Mouse (Mus musculus): ENCODE measurements around the gene Tnpo1.

The Tnpo1 gene

GRCm38 (mm10) chr13:98816571-98816970 lies 109.6 kb downstream of the Tnpo1 start:
- no peak for DNase-seq

- peak; percentile 99 for DNase-seq
Measured at GRCm38 (mm10) chr13:98815147-98815785, 110.9 kb downstream of the Tnpo1 start, which contains the start of gene Fcho2. TSS of gene Fcho2 (minus strand) at chr13:98815449.

GRCm38 (mm10) chr13:98814275-98815040 lies 111.7 kb downstream of the Tnpo1 start:
- peak; percentile 50 to 52 for DNase-seq

- no peak for DNase-seq
Measured at GRCm38 (mm10) chr13:98813596-98814274, 112.4 kb downstream of the Tnpo1 start.

- DNase-seq, result no peak
Measured at GRCm38 (mm10) chr13:98813167-98813566, 113.0 kb downstream of the Tnpo1 start.

- DNase-seq, result no peak
Measured at GRCm38 (mm10) chr13:98812285-98812684, 113.9 kb downstream of the Tnpo1 start.

GRCm38 (mm10) chr13:98810143-98810542 lies 116.0 kb downstream of the Tnpo1 start:
- DNase-seq, result peak in 1 of 2 experiments; percentile 29

GRCm38 (mm10) chr13:98809087-98809486 lies 117.1 kb downstream of the Tnpo1 start:
- DNase-seq, result no peak

- DNase-seq, result no peak
Measured at GRCm38 (mm10) chr13:98804480-98804879, 121.7 kb downstream of the Tnpo1 start.

- no peak for DNase-seq
Measured at GRCm38 (mm10) chr13:98803699-98804098, 122.5 kb downstream of the Tnpo1 start.

GRCm38 (mm10) chr13:98802957-98803356 lies 123.2 kb downstream of the Tnpo1 start:
- no peak for DNase-seq

- DNase-seq, result no peak
Measured at GRCm38 (mm10) chr13:98795511-98795910, 130.7 kb downstream of the Tnpo1 start.

- DNase-seq, result no peak
Measured at GRCm38 (mm10) chr13:98792864-98793263, 133.3 kb downstream of the Tnpo1 start.

- DNase-seq, result no peak
Measured at GRCm38 (mm10) chr13:98791693-98792092, 134.5 kb downstream of the Tnpo1 start.
